Mouse (Mus musculus) lung, embryonic 16.5 days (tissue): ENCODE results near the gene Slc2a12. TPM values are rescaled to one million over a fixed set of nuclear protein-coding genes. Genes with fewer than 3 reads are reported as not detected.

Experiments
- ATAC-seq: fragments of 200-750 bp; cut with Nextera tagmentation; 2 replicates; pipeline ENCODE4 v1.8.0; 2017; ENCODE audit warnings: low read depth, mild to moderate bottlenecking, moderate library complexity
- H3K27ac ChIP-seq: fragments of 300-500 bp; sonication (generic); 2 replicates; pipeline ENCODE4 v1.5.1; 2014; ENCODE audit warnings: mild to moderate bottlenecking, control low read depth, low read length
- H3K27me3 ChIP-seq: fragments of 300-500 bp; sonication (generic); 2 replicates; pipeline ENCODE4 v1.6.1; 2014; ENCODE audit warnings: low read depth, low read length, mixed read lengths; ENCODE audit not compliant: control insufficient read depth, insufficient read depth
- H3K36me3 ChIP-seq: fragments of 300-500 bp; sonication (generic); 2 replicates; pipeline ENCODE4 v1.6.1; 2014; ENCODE audit warnings: low read length; ENCODE audit not compliant: control insufficient read depth, insufficient read depth
- H3K4me1 ChIP-seq: fragments of 300-500 bp; sonication (generic); replicated peaks from 2 replicates; pipeline ENCODE4 v1.6.1; 2014; ENCODE audit warnings: low read length, mixed read lengths; ENCODE audit not compliant: control insufficient read depth, insufficient read depth
- H3K4me2 ChIP-seq: fragments of 300-500 bp; sonication (generic); 2 replicates; pipeline ENCODE4 v1.6.1; 2014; ENCODE audit warnings: low read depth, low read length, control low read depth
- H3K4me3 ChIP-seq: fragments of 300-500 bp; sonication (generic); 2 replicates; pipeline ENCODE4 v1.5.1; 2014; ENCODE audit warnings: mild to moderate bottlenecking, low read length, control low read depth
- H3K9ac ChIP-seq: fragments of 300-500 bp; sonication (generic); 2 replicates; pipeline ENCODE4 v1.6.1; 2014; ENCODE audit warnings: low read length, control low read depth
- H3K9me3 ChIP-seq: fragments of 300-500 bp; sonication (generic); 2 replicates; pipeline ENCODE4 v1.6.1; 2016; ENCODE audit warnings: low read length; ENCODE audit not compliant: control insufficient read depth
- WGBS: fragments of 180-500 bp; shearing (Covaris S2); extraction: QIAGEN DNeasy Blood & Tissue Kit; methylation state at CpG from one replicate; pipeline ENCODE4 v1.1.7; 2014; 5-methylcytosine and 5-hydroxymethylcytosine counted together
- polyA plus RNA-seq: library from polyadenylated mRNA; unstranded; fragments of >200 nt; fragmentation: Nextera tagmentation; extraction: Ambion mirVana; gene quantifications from 2 replicates; pipeline ENCODE4 v1.2.1, GENCODE M21; 2015

Gene Slc2a12
- polyA plus RNA-seq, 1 experiment from 2014 or later: 1.5 TPM

DNA sequence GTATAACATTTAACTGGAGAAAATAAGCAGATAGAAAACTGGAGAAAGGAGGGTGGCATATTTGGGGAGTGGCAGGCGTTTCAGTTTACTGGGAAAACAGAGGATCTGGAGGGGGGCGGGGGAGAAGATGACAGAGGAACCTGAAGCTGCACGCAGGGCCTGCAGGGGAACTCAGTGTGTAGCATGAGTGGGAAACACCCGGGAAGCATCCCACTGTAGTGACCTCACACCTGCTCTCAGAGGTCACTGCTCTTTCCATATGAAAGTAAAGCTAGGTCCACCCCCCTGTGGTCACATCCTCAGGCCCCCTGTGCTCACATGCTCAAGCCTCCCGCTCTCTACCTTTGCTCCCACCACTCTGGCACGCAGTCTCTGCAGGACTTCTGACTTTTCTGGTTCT, 9.0 kb downstream of the Slc2a12 start:
- no peak for ATAC-seq
- WGBS: 51% methylated on average over 6 of the region's 6 CpGs
- Histone ChIP-seq H3K4me1 (peaks cover 2% of the 10 kb centered on the region; the same call in 1 of the 2 replicates), H3K4me3 (no peak overlapping the region), H3K36me3 (no peaks in the 10 kb centered on the region), H3K4me2 (no peak overlapping the region), H3K9me3 (no peaks in the 10 kb centered on the region), H3K27ac (no peak overlapping the region), H3K9ac (no peak overlapping the region), H3K27me3 (no peaks in the 10 kb centered on the region)

DNA sequence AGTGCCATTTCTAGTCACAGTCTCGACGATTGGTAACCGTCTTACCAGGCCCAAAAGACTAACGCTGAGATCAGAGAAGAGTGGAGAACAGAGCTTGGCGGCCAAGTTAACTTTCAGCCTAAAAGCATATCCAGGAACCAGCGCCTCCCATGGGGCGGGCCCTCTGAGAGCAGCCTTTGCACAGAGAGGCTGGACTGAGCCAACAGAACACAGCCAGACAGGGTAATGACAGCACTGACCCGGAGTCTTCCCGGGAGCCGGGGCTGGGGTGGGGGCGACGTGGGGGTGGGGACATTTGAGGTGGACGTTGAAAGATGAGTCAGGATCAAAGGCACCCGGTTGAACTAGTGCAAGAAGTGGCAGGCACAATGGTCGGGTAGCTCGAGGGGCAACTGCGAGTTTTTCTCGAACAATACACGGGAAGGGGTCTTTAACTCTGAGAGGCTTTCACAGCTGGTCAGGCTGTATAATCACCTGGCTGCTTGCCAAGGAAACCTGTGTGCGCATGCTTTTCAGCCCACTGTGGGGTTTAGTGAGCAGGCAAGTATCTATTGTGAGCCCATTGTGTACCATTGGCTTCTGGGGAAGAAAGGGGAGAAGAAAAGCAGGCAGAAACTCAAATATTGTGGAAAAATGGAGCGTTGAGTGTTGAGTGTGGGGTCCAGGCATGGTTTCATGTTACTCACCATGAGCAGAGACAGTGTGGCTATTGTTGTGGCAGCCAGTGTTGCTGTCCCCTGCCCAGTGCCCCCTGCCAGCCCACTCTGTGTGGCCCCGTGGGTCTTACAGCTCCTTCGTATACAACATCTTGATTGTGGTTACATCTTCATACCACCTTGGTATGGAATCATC, 13.9 kb downstream of the Slc2a12 start:
- H3K27ac ChIP-seq: no peak overlapping the region
- 22% methylated on average over 23 of the region's 23 CpGs for WGBS

DNA sequence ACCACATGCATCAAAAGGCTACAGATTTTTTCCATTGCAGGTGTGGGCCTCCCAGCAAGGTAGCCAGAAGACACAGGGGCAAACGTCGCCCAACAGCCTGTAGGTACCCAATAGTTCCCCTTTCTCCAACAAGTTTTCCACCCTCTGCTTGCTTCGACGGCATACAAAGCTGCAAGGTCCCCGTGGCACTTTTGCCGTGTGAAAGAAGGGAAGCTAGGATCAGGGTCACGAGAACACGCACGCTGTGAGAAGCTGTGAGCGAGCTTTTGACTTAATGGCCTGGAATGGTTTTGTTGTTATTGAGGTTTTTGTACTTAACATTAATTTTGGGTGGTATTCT, 14.5 kb downstream of the Slc2a12 start:
- WGBS: 87% methylated on average over 10 of the region's 10 CpGs
- no peak overlapping the region for H3K4me3 ChIP-seq
- H3K9me3 ChIP-seq: no peaks in the 10 kb centered on the region
- H3K9ac ChIP-seq: no peak overlapping the region
- H3K27ac ChIP-seq: no peak overlapping the region
- H3K27me3 ChIP-seq: no peaks in the 10 kb centered on the region
- no peak for ATAC-seq
- H3K4me1 ChIP-seq: peaks cover 5% of the 10 kb centered on the region; the same call in 1 of the 2 replicates
- H3K36me3 ChIP-seq: no peaks in the 10 kb centered on the region
- no peak overlapping the region for H3K4me2 ChIP-seq

More for the DNA sequence above, 13.9 kb downstream of the Slc2a12 start:
- H3K4me1 ChIP-seq: peaks cover 5% of the 10 kb centered on the region; the same call in 1 of the 2 replicates
- H3K36me3 ChIP-seq: no peaks in the 10 kb centered on the region
- no peak overlapping the region for H3K9ac ChIP-seq
- peak; percentile 67 for ATAC-seq
- H3K4me2 ChIP-seq: peak overlapping the region; percentile 30
- H3K27me3 ChIP-seq: no peaks in the 10 kb centered on the region
- H3K9me3 ChIP-seq: no peaks in the 10 kb centered on the region
- H3K4me3 ChIP-seq: no peak overlapping the region

DNA sequence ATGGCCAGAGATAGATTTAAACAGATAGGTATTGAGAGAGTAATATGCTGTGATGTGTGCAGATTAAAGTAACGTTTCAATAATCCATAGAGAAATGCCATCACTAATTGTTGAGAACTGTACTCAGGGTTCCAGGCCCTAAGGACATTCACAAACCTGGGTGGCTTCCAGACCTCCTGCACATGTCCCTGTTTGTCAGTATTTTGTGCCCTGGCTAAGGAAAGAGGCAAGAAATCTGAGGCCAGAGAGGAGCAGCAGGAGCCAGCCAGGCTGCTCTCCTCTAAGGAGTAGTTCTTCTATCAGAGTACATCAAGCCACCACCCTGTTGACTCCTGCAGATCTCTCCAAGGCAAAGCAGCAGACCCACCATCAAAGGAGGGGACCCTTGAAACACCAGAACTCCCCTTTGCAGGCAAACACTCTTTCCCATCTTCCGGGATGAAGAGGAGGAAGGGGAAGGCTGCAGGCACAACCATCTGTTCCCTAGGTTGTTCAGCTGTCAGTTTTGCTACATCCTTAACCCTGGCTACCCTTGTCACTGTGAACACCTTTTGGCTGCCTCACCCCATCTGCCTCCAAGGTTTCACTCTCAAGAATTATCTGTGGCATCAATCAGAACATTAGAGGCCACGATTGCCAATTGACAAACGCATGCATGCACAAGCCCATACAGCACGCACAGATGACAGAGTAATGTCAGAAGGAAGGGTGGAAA, 15.6 kb downstream of the Slc2a12 start:
- no peak overlapping the region for H3K4me2 ChIP-seq
- no peaks in the 10 kb centered on the region for H3K27me3 ChIP-seq
- H3K9me3 ChIP-seq: no peaks in the 10 kb centered on the region
- H3K36me3 ChIP-seq: no peaks in the 10 kb centered on the region
- H3K9ac ChIP-seq: no peak overlapping the region
- H3K4me3 ChIP-seq: no peak overlapping the region
- H3K27ac ChIP-seq: no peak overlapping the region
- ATAC-seq: no peak
- peaks cover 5% of the 10 kb centered on the region; the same call in 1 of the 2 replicates for H3K4me1 ChIP-seq
- WGBS: 82% methylated on average over 5 of the region's 5 CpGs

DNA sequence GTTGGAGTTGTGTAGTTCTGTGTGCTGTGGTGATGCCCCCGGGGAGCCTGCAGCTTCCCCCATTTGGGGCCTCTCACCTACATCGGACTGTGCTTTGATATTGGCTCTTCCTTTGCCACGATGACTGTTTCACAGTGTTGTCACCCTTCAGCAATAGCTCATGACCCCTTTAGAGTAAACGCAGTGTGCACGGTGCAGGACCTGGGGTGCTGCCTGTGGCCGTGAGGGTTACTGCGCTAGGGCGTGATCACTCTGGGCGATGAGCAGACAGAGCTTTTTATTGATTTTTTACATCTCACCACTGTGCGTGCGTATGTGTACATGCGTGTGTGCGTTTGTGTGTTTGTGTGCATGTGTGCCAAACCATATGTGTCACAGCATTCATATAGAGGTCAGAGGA, 23.7 kb downstream of the Slc2a12 start:
- H3K9ac ChIP-seq: no peak overlapping the region

DNA sequence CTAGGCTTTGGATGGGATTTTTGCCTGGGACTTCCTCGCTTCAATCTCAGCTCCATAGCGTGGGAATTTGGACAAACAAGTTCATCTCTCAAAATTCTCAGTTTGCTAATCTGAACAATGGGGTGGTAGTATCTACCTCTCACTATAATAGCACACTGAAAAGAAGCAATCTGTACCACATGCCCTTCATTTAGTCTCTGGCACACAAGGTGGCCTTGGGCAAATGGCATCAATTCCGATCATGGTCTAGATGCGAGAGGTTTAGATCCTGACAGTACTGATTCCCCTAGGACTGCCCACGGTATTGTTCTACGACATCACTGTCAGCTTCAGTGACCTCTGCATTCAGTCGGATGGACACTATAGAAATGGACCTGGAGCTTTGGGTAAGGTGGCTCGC, 29.4 kb downstream of the Slc2a12 start:
- no peak for ATAC-seq

More for the DNA sequence above, 23.7 kb downstream of the Slc2a12 start:
- no peaks in the 10 kb centered on the region for H3K27me3 ChIP-seq
- no peaks in the 10 kb centered on the region for H3K36me3 ChIP-seq
- no peak overlapping the region for H3K4me3 ChIP-seq
- H3K9me3 ChIP-seq: no peaks in the 10 kb centered on the region
- H3K4me2 ChIP-seq: no peak overlapping the region
- no peak for ATAC-seq
- 79% methylated on average over 13 of the region's 13 CpGs for WGBS
- H3K4me1 ChIP-seq: no peaks in the 10 kb centered on the region
- no peak overlapping the region for H3K27ac ChIP-seq

DNA sequence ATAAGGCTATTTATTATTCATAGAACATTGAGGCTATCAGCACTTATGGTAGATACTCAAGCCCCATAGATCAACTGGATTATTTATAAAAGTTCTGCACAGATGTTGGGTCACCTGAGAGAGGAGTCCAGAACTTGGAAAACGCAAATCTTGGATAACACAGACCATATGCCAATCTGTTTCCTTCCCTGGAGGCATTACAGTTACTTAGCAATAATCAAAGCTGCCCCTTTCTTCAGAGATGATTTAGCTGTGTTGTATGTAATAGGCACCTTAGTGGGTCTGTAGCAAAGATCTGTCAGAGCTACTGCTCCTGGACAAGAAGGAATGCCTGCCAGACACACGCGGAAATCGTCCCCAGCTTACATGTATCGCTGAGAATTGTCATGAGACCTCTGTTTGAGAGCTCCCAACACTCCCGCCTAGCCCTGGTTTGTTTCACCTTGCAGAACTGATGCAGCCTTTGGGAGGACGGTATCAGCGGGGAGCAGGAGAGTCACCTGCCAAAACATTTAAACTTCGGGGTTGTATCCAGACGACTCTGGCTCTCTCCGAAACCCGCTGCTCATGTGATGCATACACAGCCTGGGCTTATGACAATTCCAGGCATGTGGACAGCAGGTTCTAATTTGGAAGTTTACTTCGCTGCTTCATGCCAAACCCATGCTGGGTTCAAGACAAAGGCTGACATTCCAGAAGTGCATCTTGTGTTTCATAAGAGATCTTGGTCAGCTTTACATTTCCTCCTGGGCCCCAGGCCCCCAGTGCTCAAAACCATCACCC, 31.2 kb downstream of the Slc2a12 start:
- Histone ChIP-seq H3K27ac (no peak overlapping the region), H3K9me3 (no peaks in the 10 kb centered on the region), H3K4me2 (no peak overlapping the region), H3K4me3 (no peak overlapping the region), H3K27me3 (no peaks in the 10 kb centered on the region), H3K9ac (no peak overlapping the region), H3K36me3 (no peaks in the 10 kb centered on the region), H3K4me1 (no peaks in the 10 kb centered on the region)
- WGBS: 78% methylated on average over 13 of the region's 13 CpGs
- no peak for ATAC-seq

More for the DNA sequence above, 29.4 kb downstream of the Slc2a12 start:
- WGBS: 86% methylated on average over 8 of the region's 8 CpGs
- Histone ChIP-seq H3K9me3 (no peaks in the 10 kb centered on the region), H3K27me3 (no peaks in the 10 kb centered on the region), H3K4me2 (no peak overlapping the region), H3K4me1 (no peaks in the 10 kb centered on the region), H3K27ac (no peak overlapping the region), H3K9ac (no peak overlapping the region), H3K4me3 (no peak overlapping the region), H3K36me3 (no peaks in the 10 kb centered on the region)

DNA sequence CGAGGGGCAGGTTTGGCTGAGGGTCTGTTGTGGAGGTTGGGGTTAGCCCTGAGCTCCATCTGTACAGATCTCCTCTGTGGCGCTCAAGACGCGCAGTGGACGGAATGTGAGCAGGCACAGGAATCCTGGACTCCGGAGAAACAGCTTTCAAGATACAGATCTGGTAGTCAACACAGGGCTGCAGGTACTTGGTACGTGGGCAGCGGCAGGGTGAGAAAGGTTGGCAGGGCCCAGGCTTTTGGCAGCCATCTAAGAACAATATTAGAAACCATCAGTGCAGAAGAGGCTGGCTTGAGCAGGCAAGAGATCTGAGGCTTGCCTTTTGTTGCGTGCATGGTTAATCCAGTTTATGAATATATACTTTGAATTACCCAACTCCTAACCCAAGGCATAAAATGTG, 51.4 kb downstream of the Slc2a12 start:
- no peak for ATAC-seq

DNA sequence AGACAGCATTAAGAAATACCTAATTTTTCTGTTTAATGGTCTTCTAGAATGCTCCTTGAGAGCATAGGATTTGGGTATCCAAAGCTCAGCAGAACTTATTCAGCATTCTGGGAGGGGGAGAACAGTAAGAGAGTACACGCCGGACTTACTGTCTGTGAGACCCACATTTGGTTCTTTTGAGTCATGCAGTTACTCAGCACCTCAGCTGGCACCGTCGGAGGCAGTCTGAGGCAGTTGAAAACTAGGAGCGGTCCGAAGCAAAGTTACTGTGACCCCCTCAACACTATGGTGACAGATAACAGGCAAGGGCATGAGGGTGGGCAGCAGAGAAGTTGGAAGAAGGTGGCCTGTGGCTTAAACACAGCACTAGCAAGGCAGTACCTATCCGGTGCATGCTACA, 52.1 kb downstream of the Slc2a12 start:
- Histone ChIP-seq H3K4me1 (peaks cover 12% of the 10 kb centered on the region; the same call in 1 of the 2 replicates), H3K4me2 (no peak overlapping the region), H3K9ac (no peak overlapping the region), H3K9me3 (no peaks in the 10 kb centered on the region), H3K4me3 (no peak overlapping the region), H3K36me3 (no peaks in the 10 kb centered on the region), H3K27ac (no peak overlapping the region), H3K27me3 (no peaks in the 10 kb centered on the region)
- no peak for ATAC-seq
- 59% methylated on average over 7 of the region's 7 CpGs for WGBS

More for the DNA sequence above, 51.4 kb downstream of the Slc2a12 start:
- peaks cover 12% of the 10 kb centered on the region; the same call in 1 of the 2 replicates for H3K4me1 ChIP-seq
- WGBS: 65% methylated on average over 9 of the region's 9 CpGs
- H3K36me3 ChIP-seq: no peaks in the 10 kb centered on the region
- no peak overlapping the region for H3K9ac ChIP-seq
- no peaks in the 10 kb centered on the region for H3K9me3 ChIP-seq
- H3K4me2 ChIP-seq: no peak overlapping the region
- no peaks in the 10 kb centered on the region for H3K27me3 ChIP-seq
- H3K4me3 ChIP-seq: no peak overlapping the region
- no peak overlapping the region for H3K27ac ChIP-seq
